Mouse (Mus musculus): Measurements from ENCODE around the gene Olfr1336. TPM values are rescaled to one million over a fixed set of nuclear protein-coding genes. Genes with fewer than 3 reads are reported as not detected.
"Not testable (repeated sequence)": the region's sequence is repeated elsewhere in the genome, so short reads cannot be mapped to it uniquely, and the experiment has no call there.

Olfr1336 gene
- polyA plus RNA-seq, 1 experiment from 2014 or later = not detected

GRCm38 (mm10) chr7:6477633-6478032 is 21.7 kb downstream of the Olfr1336 start:
- H3K9me3 ChIP-seq (replicated peaks); H3K4me3 ChIP-seq (replicated peaks); H3K4me2 ChIP-seq; H3K27me3 ChIP-seq; H3K4me1 ChIP-seq (replicated peaks); H3K9ac ChIP-seq; DNase-seq; ATAC-seq (ENCODE audit: low read depth); H3K36me3 ChIP-seq; H3K27ac ChIP-seq: not testable (repeated sequence)
- 42% methylated on average over 2 of the region's 2 CpGs for WGBS (ENCODE audit: insufficient replicate concordance)

DNA sequence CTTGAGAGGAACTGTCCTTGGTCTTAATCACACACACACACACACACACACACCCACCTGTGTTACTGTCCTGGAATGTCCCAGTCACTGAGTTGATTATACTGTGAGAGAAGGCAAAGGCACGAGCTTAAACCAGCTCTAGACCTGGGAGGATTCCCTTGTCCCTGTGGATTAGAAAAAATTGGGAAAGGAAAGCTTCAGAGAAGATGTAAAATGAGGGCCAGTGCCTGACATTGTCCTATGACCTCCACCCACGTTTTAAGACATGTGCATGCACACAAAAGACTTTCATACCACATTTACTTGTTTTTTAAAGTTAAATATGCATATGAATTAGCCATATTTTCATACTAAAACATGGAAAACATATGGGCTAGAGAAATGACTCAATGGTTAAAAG is 30.9 kb downstream of the Olfr1336 start, which contains the start of gene Olfr5:
Gene Olfr5 (minus strand): TSS at position 101 of the 400 bp plus-strand sequence.
- DNase-seq = no peak
- WGBS (ENCODE audit: insufficient replicate concordance) = 5% methylated on average over 2 of the region's 2 CpGs
- no peak within 1 kb of the TSS for H3K4me3 ChIP-seq (replicated peaks)

GRCm38 (mm10) chr7:6499655-6500054 is 43.7 kb downstream of the Olfr1336 start, which contains the start of gene Olfr1347:
Olfr1347 (minus strand) TSS chr7:6499755.
- no peaks in the 10 kb centered on the region for H3K4me1 ChIP-seq (replicated peaks)
- no peak within 1 kb of the TSS for H3K27ac ChIP-seq
- WGBS (ENCODE audit: insufficient replicate concordance) = 35% methylated on average over 1 of the region's 1 CpGs
- DNase-seq (no peak), ATAC-seq (ENCODE audit: low read depth) (no peak)
- no peaks in the 10 kb centered on the region for H3K36me3 ChIP-seq
- H3K4me3 ChIP-seq (replicated peaks) = no peak within 1 kb of the TSS
- peaks cover 5% of the 10 kb centered on the region; the same call in 1 of the 2 replicates for H3K9me3 ChIP-seq (replicated peaks)
- H3K4me2 ChIP-seq = no peak within 1 kb of the TSS
- no peak within 1 kb of the TSS for H3K9ac ChIP-seq
- H3K27me3 ChIP-seq = no peaks in the 10 kb centered on the region

More for the DNA sequence above, 30.9 kb downstream of the Olfr1336 start, which contains the start of gene Olfr5:
- no peaks in the 10 kb centered on the region for H3K4me1 ChIP-seq (replicated peaks)
- ATAC-seq (ENCODE audit: low read depth) = no peak
- no peak within 1 kb of the TSS for H3K4me2 ChIP-seq
- no peaks in the 10 kb centered on the region for H3K27me3 ChIP-seq
- no peak within 1 kb of the TSS for H3K27ac ChIP-seq
- 0 out of 2 replicates have a peak, but pooled peaks cover 6% of the 10 kb centered on the region for H3K9me3 ChIP-seq (replicated peaks)
- no peaks in the 10 kb centered on the region for H3K36me3 ChIP-seq
- no peak within 1 kb of the TSS for H3K9ac ChIP-seq

DNA sequence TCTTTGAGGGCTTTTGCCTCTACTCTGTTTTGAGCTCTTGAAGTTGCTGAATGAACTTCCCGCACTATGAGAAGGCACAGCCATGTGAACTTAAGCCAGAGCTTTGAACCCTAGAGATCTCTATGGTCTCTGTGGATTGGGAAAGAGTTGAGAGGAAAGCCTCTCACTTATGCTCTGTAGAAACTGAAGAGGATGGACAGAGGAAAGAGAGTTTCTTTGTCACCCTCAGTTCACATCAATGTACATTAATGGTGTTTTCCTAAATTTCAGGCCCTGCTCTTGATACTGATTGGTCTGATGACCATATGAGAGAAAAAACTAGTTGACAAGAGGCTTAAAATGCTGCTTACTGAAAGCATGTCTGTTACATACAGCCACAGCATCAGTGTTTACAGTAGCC is 52.7 kb downstream of the Olfr1336 start, which contains the start of gene Olfr1348:
Gene Olfr1348 (minus strand): TSS at position 101 of the 400 bp plus-strand sequence.
- Histone ChIP-seq H3K27me3 (no peaks in the 10 kb centered on the region), H3K4me1 (replicated peaks) (no peaks in the 10 kb centered on the region), H3K36me3 (no peaks in the 10 kb centered on the region), H3K27ac (no peak within 1 kb of the TSS), H3K9me3 (replicated peaks) (0 out of 2 replicates have a peak, but pooled peaks cover 5% of the 10 kb centered on the region), H3K4me2 (no peak within 1 kb of the TSS), H3K9ac (no peak within 1 kb of the TSS), H3K4me3 (replicated peaks) (no peak within 1 kb of the TSS)
- DNase-seq = no peak
- WGBS (ENCODE audit: insufficient replicate concordance) = 84% methylated on average over 1 of the region's 1 CpGs
- no peak for ATAC-seq (ENCODE audit: low read depth)

Other genes with a start within 250 kb of the Olfr1336 start
- gene Zscan5b, start 233.9 kb upstream of the Olfr1336 start, polyA plus RNA-seq (2015; fragmentation: Nextera tagmentation; extraction: Ambion mirVana) = not detected in 2 replicates
- gene Epp13, start 203.5 kb upstream of the Olfr1336 start, polyA plus RNA-seq (2015; fragmentation: Nextera tagmentation; extraction: Ambion mirVana) = not detected in 2 replicates
- gene Zfp667, start 169.6 kb upstream of the Olfr1336 start, polyA plus RNA-seq (2015; fragmentation: Nextera tagmentation; extraction: Ambion mirVana) = 7.1 and 7.6 TPM in 2 replicates
- gene Zfp583, start 124.9 kb upstream of the Olfr1336 start, polyA plus RNA-seq (2015; fragmentation: Nextera tagmentation; extraction: Ambion mirVana) = 1.1 and 1.3 TPM in 2 replicates
- gene Gm3854, start 112.4 kb upstream of the Olfr1336 start, polyA plus RNA-seq (2015; fragmentation: Nextera tagmentation; extraction: Ambion mirVana) = 0.32 and 0.39 TPM in 2 replicates
- gene Zfp78, start 92.9 kb upstream of the Olfr1336 start, polyA plus RNA-seq (2015; fragmentation: Nextera tagmentation; extraction: Ambion mirVana) = 0.88 and 0.97 TPM in 2 replicates
- gene Zfp28, start 72.9 kb upstream of the Olfr1336 start, polyA plus RNA-seq (2015; fragmentation: Nextera tagmentation; extraction: Ambion mirVana) = 1.3 and 1.6 TPM in 2 replicates
- gene Smim17, start 57.5 kb upstream of the Olfr1336 start, polyA plus RNA-seq (2015; fragmentation: Nextera tagmentation; extraction: Ambion mirVana) = not detected in 2 replicates
- not detected in 2 replicates for gene Gm20715, start 45.9 kb upstream of the Olfr1336 start, polyA plus RNA-seq (2015; fragmentation: Nextera tagmentation; extraction: Ambion mirVana)
- gene Olfr1344, start 17.5 kb upstream of the Olfr1336 start, polyA plus RNA-seq (2015; fragmentation: Nextera tagmentation; extraction: Ambion mirVana) = not detected in 2 replicates
- gene Olfr1346, start 10.9 kb downstream of the Olfr1336 start, polyA plus RNA-seq (2015; fragmentation: Nextera tagmentation; extraction: Ambion mirVana) = not detected in 2 replicates
- gene Olfr5, start 30.8 kb downstream of the Olfr1336 start, polyA plus RNA-seq (2015; fragmentation: Nextera tagmentation; extraction: Ambion mirVana) = not detected in 2 replicates
- not detected in 2 replicates for gene Olfr1347, start 43.6 kb downstream of the Olfr1336 start, polyA plus RNA-seq (2015; fragmentation: Nextera tagmentation; extraction: Ambion mirVana)
- gene Olfr1348, start 52.6 kb downstream of the Olfr1336 start, polyA plus RNA-seq (2015; fragmentation: Nextera tagmentation; extraction: Ambion mirVana) = not detected in 2 replicates
- not detected in 2 replicates for gene Olfr1349, start 66.8 kb downstream of the Olfr1336 start, polyA plus RNA-seq (2015; fragmentation: Nextera tagmentation; extraction: Ambion mirVana)
- gene Olfr1350, start 108.7 kb downstream of the Olfr1336 start, polyA plus RNA-seq (2015; fragmentation: Nextera tagmentation; extraction: Ambion mirVana) = not detected in 2 replicates
- 0.99 and 1.0 TPM in 2 replicates for gene Zim1, start 240.3 kb downstream of the Olfr1336 start, polyA plus RNA-seq (2015; fragmentation: Nextera tagmentation; extraction: Ambion mirVana)

Measured in liver, embryonic 13.5 days (tissue).